Mouse (Mus musculus): ENCODE measurements around the gene Scgn.
A peak's percentile ranks its signal among the peaks of the same experiment; 100 is the strongest.

The Scgn gene

GRCm38 (mm10) chr13:23990928-23991327 is at the start of gene Scgn:
TSS of gene Scgn (minus strand) at chr13:23991214.
- DNase-seq (ENCODE audit: low read depth, low spot score), result peak; percentile 79

DNA sequence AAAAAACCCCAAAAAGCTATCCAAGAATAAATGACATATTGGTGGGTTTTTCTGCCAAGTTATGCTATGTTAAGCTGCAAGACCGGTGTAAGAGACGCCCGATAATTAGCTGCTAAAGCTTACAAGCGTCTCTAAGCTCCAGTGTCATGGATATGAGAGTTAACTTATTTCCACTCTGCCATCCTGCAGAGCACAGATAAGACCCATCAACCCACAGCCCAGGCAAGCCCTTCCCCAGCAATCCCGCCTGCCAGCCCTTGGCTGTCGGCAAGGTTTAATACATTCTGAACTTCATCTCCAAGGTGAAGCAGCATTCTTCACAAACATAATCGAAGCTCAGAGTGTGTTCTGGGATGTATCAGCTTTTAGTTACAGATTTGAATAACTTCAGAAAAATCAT is 49.2 kb upstream of the Scgn start:
- DNase-seq (ENCODE audit: low read depth, low spot score), result no peak

DNA sequence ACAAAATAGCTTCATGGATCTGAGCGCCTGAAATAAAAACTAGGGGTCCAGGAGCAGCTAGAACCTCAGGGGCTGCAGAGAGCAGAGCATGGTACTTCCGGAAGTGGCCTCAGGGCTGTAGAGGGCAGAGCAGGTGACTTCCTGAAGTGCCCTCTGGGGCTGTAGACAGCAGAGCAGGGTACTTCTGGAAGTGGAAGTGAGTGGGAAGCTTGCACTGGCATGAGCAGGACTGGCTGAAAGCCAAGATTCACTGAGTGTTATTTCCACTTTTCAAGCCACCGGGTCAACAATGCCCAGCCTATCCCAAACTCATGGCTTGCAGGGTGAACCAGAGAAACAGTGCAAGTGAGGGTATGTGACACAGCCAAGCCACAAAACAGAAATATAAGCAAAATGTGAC is 46.5 kb upstream of the Scgn start:
- DNase-seq (ENCODE audit: low read depth, low spot score), result no peak

DNA sequence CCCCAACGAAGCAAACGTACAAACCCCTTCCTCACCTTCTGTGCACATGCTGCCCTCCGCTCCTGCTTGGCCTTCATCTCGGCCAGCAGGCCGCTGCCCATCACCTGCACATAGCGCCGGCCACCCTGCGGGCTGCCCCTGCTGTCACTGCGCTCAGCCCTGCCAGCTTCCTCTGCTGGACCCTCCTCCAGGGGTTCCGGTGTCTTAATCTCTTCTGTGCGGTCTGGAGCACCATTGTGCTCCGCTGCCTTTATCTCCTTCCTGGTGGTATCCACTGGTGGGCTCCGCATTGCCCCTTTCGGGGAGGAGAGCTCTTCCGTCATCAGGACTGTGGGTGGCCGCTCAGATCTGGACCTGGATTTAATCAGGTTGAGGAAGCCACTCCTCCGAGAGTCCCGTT is 45.1 kb upstream of the Scgn start:
- no peak for DNase-seq (ENCODE audit: low read depth, low spot score)

DNA sequence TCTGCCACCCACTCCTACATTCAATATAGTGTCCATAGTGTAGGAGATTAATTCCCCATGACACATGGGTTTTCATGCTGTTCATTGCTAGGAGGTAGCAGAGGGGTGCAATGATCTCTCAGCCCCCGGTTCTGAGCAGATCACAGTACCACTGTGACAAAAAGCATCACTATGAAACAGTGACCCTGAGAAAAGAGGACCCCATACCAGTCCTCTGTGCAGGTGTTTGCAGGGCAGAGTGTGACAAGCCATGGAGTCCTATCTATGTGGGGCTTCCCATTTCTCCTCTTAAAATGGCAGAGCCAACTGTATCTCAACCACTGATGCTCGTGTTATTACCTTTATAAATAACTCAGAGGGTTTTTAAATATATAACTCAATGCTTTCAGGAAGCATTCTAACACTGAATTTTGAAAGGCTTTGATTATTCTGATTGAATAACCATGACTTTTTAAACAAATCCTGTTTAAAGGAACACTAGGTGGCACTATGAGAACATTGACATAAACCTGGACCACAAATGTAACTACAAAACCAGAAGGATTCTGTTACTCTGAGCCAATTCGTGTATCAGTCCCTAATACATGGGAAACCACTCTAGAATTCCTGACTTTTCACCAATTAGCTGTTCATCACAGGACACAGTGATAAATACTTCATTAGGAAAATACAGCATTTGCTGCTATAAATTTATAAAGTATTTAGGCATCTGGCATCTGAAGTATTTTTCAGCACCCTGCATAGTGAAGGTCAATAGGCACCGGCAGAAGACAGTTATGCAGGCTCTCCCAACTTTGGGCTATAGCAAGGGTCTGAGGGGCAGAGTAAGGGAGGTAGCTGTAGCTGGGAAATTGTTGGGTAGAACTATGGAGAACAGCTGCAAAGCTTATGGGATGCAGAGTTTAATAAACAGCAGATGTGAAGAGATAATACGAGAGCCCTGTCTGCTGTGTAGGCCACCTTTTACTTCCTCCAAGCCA is 36.5 kb upstream of the Scgn start:
- peak; percentile 19 for DNase-seq (ENCODE audit: low read depth, low spot score)

DNA sequence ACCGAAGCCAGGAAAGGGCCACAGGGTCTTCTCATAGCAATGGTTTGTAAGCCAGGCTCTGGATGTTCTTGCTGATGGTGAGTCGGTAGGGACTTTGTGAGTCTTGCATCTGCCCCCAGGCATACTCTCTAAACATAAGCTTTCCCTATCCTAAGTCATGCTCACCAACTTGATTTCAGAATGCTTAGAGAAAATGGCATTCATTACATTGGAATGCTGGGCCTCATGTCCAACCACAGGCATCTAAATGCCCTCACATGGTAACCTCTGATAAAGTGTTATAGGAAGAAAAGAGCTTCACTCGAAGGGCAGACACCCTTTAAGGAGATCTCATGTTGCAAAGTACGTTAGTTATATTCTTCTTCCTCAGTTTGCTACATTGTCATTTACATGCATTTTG is 27.5 kb upstream of the Scgn start:
- DNase-seq (ENCODE audit: low read depth, low spot score), result no peak

GRCm38 (mm10) chr13:24005528-24005927 is 14.5 kb upstream of the Scgn start:
- no peak for DNase-seq (ENCODE audit: low read depth, low spot score)

DNA sequence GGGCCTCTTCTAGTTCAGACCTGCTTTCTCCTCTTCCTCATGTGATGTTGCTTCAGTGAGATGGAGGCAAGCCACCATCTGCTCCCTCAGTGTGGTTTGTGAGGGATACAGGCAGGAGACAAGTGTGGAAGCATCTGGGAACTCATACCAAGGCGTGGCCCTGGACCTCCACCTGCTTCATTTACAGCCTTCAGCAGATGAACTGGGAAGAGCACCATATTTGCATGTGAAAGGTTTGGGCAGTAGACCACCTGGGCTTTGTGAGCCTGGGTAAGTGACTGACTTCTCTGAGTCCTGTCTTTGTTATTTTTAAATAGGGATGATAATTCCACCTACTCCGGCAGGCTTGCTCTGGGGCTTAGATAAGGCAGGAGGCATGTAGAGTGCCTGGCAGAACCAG is 10.8 kb upstream of the Scgn start:
- DNase-seq (ENCODE audit: low read depth, low spot score), result no peak

DNA sequence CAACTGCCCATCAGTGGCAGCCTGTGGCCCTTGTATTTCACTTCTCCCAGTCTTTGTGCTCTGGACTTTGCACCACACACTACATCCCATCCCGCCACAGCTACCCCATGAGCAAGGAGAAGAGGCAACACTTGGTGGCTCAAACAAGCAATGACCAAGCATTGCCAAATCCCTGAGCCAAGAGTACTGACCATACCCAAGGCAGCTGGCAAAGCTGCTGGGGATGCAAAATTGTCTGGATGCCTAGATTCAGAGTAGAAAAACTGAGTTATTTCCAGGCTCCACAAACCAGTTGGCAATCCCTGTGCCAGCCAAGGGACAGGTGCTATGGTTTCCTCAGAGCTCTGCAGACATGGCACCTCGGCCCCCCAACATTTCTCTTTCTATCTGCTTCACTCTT is 10.1 kb upstream of the Scgn start:
- DNase-seq (ENCODE audit: low read depth, low spot score), result no peak

DNA sequence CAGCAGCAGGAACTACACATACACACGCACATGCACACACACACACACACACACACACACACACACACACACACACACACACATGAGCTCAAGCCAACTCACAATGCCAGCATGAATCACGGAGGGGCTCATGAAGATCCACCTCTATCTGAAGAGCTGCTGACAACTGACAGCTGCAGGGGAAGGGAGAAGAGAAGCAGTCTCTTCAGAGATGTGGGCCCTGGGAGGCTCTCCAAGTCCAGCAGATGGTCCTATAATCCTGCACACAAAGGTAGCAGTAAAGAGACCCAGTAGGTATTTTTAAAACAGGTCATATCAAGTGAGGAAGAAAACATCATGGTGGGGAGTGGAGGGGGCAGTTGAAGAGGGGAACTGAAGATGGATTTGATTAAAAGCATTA is 7.8 kb upstream of the Scgn start:
- DNase-seq (ENCODE audit: low read depth, low spot score), result no peak

GRCm38 (mm10) chr13:23994756-23995155 is 3.7 kb upstream of the Scgn start:
- DNase-seq (ENCODE audit: low read depth, low spot score), result no peak

DNA sequence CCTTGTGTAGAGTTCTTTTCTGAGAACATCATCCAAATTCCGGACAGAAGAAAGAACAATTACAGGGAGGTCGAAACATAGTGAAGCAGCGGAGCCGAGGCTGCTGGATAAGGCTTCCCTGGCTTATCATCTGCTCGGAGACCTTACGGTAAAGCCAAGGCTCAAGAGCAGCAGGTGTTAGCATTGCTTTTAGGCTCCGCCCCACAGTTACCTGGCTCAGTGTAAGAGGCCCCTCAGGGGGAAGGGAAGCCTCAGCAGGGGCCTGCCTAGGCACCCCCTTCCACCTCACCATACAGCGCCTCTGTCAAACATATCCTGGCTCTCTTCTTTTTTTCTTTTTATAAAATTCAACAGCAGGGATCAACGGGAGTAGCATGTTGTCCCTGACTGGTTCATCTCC is 3.0 kb upstream of the Scgn start:
- DNase-seq (ENCODE audit: low read depth, low spot score), result no peak

GRCm38 (mm10) chr13:23990451-23990850 is 563 bp downstream of the Scgn start:
- DNase-seq (ENCODE audit: low read depth, low spot score), result no peak

DNA sequence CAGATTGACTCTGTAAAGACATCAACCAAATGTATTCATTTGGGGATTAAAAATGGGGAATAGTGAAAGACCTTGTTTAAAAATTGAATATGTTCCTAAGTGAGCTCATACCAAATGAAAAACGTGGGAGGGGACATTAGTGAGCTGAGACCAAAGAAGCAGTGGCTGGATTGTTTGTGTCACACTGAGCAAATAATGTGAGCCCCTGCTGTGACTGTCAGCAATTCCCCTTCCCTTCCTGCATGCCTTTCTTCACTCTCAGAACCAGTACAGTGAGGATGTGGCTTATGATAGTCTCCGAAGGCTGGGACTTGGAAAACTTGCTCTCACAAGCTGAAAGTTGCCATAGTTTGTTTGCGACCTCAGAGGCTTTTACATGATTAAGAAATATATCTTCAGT is 5.9 kb downstream of the Scgn start:
- no peak for DNase-seq (ENCODE audit: low read depth, low spot score)

- no peak for DNase-seq (ENCODE audit: low read depth, low spot score)
Measured at GRCm38 (mm10) chr13:23972271-23972670, 18.7 kb downstream of the Scgn start.

- DNase-seq (ENCODE audit: low read depth, low spot score), result no peak
Measured at GRCm38 (mm10) chr13:23971870-23972269, 19.1 kb downstream of the Scgn start.

GRCm38 (mm10) chr13:23964909-23965308 is 26.1 kb downstream of the Scgn start:
- no peak for DNase-seq (ENCODE audit: low read depth, low spot score)

DNA sequence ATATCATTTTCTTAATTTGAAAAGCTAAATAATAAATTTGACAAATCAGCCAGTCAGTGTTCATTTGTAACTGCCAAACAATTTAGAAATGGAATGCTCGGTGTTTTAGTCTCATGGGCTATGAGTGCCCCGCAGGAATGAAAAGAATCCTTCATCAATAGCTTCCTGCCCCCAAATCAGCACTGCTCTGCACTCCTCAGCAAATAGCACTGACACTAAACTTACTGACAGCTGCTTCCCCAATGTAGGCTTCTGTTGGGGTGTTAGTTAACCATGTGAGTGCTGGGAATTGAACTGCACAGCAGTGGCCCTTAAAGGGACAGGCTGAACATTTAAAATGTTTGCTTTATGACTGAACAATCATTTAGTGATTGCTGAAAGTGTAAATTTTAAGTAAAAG is 31.2 kb downstream of the Scgn start:
- DNase-seq (ENCODE audit: low read depth, low spot score), result no peak

GRCm38 (mm10) chr13:23950928-23951327 is 40.1 kb downstream of the Scgn start:
- no peak for DNase-seq (ENCODE audit: low read depth, low spot score)

GRCm38 (mm10) chr13:23949484-23950246 is 41.3 kb downstream of the Scgn start:
- DNase-seq (ENCODE audit: low read depth, low spot score), result peak; percentile 16

DNA sequence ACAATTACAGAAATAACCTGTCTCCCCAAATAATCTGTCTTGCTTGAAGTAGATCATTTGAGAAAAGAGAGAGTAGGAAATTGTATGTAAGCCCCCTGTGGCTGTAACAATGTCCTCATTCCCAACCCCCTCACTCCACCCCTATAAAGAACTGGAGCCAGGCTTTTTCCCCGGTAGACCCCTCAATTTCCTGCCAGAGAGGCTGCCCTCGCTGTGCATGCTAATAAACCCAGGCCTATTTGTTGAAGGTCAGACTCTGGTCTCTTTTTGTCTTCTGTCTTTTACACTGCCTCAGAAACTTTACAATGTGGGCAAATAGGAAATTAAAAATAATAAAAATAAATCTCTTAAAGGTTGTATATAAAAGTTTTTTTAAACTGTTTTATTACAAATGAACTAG is 44.8 kb downstream of the Scgn start:
- no peak for DNase-seq (ENCODE audit: low read depth, low spot score)

- no peak for DNase-seq (ENCODE audit: low read depth, low spot score)
Measured at GRCm38 (mm10) chr13:23942861-23943260, 48.2 kb downstream of the Scgn start.

DNA sequence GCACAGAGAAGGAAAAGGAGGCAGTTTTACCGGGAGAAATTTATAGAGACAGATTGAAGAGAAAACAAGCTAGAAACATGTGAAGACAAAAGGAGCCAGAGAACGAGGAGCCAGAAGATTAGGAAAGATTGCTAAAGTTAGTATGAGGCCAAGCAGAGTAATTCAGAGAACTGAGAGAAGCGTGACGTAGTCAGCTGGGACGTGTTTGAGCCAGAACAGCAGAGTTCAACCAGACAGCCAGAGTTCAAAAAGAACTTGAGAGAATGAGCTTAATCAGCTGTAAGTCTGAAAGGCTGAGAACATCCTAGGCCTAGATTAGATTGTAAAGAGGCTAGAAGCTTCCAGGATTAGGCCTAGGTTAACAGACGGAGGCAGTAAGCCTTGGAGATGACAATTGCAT is 50.7 kb downstream of the Scgn start:
- DNase-seq (ENCODE audit: low read depth, low spot score), result no peak

Data from embryo, embryonic 11.5 days (tissue).